Mouse (Mus musculus): Measurements from ENCODE around the gene Tex45. TPM values are rescaled to one million over a fixed set of nuclear protein-coding genes. Genes with fewer than 3 reads are reported as not detected.
A peak's percentile ranks its signal among the peaks of the same experiment; 100 is the strongest.

Tex45 gene
- total RNA-seq, 1 experiment from 2014 or later = not detected

GRCm38 (mm10) chr8:3482240-3482740, 11.6 kb downstream of the Tex45 start:
- ATAC-seq (replicated peaks; ENCODE audit: low read depth, poor library complexity, severe bottlenecking) = no peak

- ATAC-seq (replicated peaks; ENCODE audit: low read depth, poor library complexity, severe bottlenecking) = no peak; the same call in 1 of the 2 replicates
These were observed 12.9 kb downstream of the Tex45 start for GRCm38 (mm10) chr8:3483546-3483945.

GRCm38 (mm10) chr8:3485192-3485591, 14.5 kb downstream of the Tex45 start:
- ATAC-seq (replicated peaks; ENCODE audit: low read depth, poor library complexity, severe bottlenecking) = no peak

GRCm38 (mm10) chr8:3492901-3493844, 22.5 kb downstream of the Tex45 start, which contains the start of gene Zfp358:
Zfp358 (plus strand) TSS chr8:3493138.
- ATAC-seq (replicated peaks; ENCODE audit: low read depth, poor library complexity, severe bottlenecking) = peak; percentile 81

- ATAC-seq (replicated peaks; ENCODE audit: low read depth, poor library complexity, severe bottlenecking) = no peak
These were observed 23.2 kb downstream of the Tex45 start for GRCm38 (mm10) chr8:3493845-3494208.

GRCm38 (mm10) chr8:3495578-3496427, 25.1 kb downstream of the Tex45 start:
- ATAC-seq (replicated peaks; ENCODE audit: low read depth, poor library complexity, severe bottlenecking) = no peak

GRCm38 (mm10) chr8:3496428-3496748, 25.7 kb downstream of the Tex45 start:
- ATAC-seq (replicated peaks; ENCODE audit: low read depth, poor library complexity, severe bottlenecking) = no peak

GRCm38 (mm10) chr8:3498583-3498982, 27.9 kb downstream of the Tex45 start:
- ATAC-seq (replicated peaks; ENCODE audit: low read depth, poor library complexity, severe bottlenecking) = no peak

- ATAC-seq (replicated peaks; ENCODE audit: low read depth, poor library complexity, severe bottlenecking) = peak; percentile 20
These were observed 29.1 kb downstream of the Tex45 start for GRCm38 (mm10) chr8:3499751-3500150.

GRCm38 (mm10) chr8:3500235-3501090, 29.8 kb downstream of the Tex45 start, which contains the start of gene Mcoln1:
Mcoln1 (plus strand) TSS chr8:3500457.
- peak; percentile 87 for ATAC-seq (replicated peaks; ENCODE audit: low read depth, poor library complexity, severe bottlenecking)

- ATAC-seq (replicated peaks; ENCODE audit: low read depth, poor library complexity, severe bottlenecking) = no peak
These were observed 31.6 kb downstream of the Tex45 start for GRCm38 (mm10) chr8:3502217-3502616.

GRCm38 (mm10) chr8:3507979-3508754, 37.5 kb downstream of the Tex45 start:
- ATAC-seq (replicated peaks; ENCODE audit: low read depth, poor library complexity, severe bottlenecking) = no peak

- ATAC-seq (replicated peaks; ENCODE audit: low read depth, poor library complexity, severe bottlenecking) = no peak
These were observed 44.1 kb downstream of the Tex45 start for GRCm38 (mm10) chr8:3514681-3515247.

GRCm38 (mm10) chr8:3515260-3515671, 44.6 kb downstream of the Tex45 start, which contains the start of gene Pnpla6:
Pnpla6 (plus strand) TSS chr8:3515384.
- peak; percentile 70 for ATAC-seq (replicated peaks; ENCODE audit: low read depth, poor library complexity, severe bottlenecking)

GRCm38 (mm10) chr8:3515771-3516417, 45.2 kb downstream of the Tex45 start:
- peak; percentile 6 for ATAC-seq (replicated peaks; ENCODE audit: low read depth, poor library complexity, severe bottlenecking)

GRCm38 (mm10) chr8:3516450-3517116, 45.9 kb downstream of the Tex45 start:
- peak; percentile 80 for ATAC-seq (replicated peaks; ENCODE audit: low read depth, poor library complexity, severe bottlenecking)

- peak; percentile 6; the same call in 1 of the 2 replicates for ATAC-seq (replicated peaks; ENCODE audit: low read depth, poor library complexity, severe bottlenecking)
These were observed 46.4 kb downstream of the Tex45 start for GRCm38 (mm10) chr8:3517117-3517495.

Measured in common myeloid progenitor, adult 5-6 weeks (primary cell).